Mouse (Mus musculus) A20 (cell line): ENCODE measurements around the gene Abtb2.

Source experiments
- DNase-seq: peaks from one replicate; pipeline ENCODE4 v3.0.0-alpha.2; 2011; ENCODE audit warnings: low read depth, low spot score

The Abtb2 gene

DNA sequence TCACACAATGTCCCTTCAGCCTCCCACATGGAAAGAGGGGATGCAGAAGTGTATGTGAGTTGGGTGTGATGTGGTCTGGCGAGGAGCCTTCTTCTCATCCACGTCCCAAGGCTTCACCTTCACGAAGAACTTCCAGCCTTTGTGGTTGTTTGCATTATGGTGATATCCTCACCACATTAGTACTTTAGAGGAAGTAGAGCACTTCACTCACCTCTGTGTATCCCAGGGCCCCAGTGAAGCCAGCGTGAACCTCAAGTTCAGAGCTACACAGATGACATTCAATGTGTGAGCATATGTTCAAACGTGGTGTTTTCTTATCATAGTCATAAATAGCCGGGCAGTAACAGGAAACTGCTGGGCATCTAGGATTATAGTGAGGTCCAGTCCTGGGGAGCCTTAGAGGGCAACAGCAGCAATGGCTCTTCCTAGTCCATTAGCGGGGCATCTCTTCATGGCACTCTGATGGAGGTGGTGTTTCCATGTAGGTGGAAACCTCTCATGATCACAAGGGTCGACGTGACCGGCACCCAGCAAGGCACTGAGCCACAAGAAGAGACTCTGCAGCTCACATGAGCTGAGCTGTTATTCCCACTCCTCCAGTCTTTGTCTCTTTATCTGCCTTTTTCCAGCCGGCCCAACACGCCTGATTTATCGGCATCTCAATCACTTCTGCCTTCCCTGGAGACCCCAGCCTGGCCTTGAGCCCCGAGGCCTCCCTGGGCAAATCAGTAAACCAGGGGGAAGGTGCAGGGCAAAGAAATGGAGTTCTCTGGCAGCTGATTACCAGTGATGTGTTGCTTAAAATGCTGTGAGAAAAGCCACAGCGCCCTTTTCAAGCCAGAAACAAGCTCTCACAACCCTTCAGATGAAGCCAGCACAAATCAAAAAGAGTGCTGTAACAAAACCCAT, 93.8 kb downstream of the Abtb2 start:
- DNase-seq: no peak

DNA sequence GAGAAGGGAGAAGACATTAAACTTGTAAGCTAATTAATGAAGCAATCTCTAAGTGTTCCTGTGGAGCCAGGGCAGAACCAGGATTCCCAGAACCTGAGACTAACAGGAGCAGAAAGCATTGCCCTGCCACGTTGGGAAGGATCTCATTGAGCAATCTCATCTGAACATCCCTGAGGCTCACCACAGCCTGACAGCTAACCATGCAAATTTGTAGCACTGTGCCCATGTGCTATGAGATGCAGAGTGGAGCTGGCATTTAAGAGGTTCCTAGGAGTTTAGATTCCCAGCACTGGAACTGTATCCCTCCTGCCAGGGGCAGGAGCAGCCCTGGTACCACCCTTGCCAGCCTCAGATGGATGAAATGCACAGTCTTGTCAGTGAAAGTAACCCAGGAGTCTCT, 95.6 kb downstream of the Abtb2 start:
- no peak for DNase-seq

DNA sequence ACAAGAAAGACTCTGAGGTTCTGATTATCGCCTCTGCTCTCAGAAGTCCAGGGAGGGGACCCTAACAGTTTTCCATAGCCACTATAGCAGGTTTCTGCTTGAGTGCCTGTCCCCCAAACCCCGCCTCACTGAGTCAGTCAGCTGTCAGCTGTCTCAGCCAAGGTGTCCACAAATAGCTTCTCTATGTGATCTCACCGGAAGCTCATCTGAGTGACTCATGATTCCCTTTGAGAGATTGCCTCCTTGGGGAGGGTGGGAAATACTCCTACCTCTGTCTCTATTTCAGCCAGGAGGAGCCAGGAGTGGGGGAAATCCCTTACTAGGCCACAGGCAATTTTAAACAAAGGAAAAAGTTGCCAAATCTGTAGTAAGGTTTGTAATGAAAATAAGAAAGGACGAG, 96.0 kb downstream of the Abtb2 start:
- DNase-seq: peak; percentile 69

DNA sequence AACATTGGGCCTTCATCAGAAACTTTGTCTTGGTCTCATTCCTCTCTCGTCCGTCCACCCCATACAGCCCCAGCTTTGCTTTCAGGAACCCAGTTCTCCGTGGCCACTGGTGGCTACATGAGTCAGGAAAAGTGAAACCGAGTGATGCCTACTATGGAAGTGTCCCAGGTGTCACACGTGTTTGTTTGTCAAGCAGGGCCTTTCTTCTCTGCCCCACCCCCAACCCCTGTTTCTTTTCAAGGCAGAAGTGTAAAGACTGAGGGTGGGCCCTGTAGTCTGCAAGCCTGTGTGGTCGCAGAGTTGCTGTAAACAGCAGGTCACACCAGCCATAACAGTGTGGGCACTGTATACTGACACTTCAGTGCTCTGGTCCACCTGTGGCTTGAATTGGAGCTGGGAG, 98.2 kb downstream of the Abtb2 start:
- DNase-seq: no peak

DNA sequence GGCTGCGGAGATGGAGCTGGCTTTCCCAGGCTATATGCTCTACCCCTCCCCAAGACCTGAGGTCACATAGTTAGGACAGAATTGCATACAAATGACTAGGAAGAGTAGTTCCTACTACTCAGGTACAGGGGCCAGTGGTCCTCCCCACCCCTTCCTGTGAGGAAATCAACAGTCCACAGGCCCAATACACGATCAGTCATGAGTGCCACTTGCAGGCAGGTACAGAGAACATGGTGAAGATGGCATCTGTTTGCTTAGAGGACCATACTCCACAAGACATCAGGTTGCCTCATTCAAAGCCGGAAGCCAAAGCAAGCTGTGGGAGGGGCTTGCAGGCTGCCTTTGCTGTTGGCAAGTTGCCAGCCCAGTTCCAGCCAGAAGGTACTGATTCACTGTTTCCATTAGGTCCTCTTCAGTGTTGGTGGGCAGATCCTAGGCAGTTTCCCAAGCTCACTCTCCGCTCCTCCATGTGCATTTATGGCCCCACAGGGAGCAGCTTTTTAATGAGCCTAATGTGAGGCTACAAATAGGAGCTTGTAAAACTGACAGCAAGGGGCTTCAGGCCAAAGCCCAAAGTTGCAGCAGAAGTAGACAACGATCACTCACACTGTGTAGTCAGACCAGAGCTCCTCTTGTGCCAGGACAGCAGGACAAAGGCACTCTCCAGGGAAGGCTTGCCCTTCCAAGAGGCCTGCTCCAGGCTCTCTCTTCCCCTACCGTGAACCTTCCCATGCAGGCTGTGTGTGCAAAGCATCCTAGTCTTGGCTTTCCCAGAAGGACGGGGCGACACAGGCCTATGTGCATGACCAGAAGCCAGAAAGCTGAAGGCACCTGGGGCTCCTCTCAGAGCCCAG, 102.1 kb downstream of the Abtb2 start:
- no peak for DNase-seq

DNA sequence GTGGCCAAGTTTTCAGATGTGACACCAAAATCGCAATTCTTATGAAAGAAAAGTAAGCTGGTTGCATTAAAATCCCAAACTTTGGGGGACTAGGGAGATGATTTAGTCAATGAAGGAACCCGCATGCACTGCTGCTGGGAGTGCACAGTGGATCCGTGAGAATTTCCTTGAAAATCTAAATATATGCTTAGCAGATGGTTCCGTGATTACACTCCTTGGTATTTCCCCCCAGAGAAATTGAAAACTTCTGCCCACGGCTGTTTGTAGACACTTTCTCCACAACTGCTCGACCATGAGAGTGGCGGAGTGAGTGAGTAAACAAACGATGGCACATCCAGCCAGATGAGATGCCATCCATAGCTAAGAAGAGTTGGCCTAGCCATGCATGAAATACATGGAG, 102.8 kb downstream of the Abtb2 start:
- DNase-seq: no peak

DNA sequence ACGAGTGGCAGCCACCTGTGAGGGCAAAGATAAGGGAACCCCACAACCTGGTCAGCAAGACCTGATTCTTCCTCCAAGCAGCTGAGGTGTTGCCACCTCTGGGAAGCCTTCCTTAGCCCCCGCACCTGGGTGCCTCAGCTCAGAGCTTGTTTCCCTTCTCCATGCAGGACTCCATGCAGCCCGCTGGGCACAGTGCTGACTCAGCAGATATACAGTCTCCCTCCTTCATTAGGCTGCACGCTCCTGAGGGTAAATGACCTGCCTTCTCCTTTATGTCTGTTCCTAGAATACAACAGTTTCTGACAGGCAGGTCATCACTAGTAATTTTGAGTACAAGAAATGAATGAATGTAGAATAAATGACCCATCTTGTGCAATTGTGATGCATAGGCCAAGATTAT, 103.5 kb downstream of the Abtb2 start:
- DNase-seq: no peak

DNA sequence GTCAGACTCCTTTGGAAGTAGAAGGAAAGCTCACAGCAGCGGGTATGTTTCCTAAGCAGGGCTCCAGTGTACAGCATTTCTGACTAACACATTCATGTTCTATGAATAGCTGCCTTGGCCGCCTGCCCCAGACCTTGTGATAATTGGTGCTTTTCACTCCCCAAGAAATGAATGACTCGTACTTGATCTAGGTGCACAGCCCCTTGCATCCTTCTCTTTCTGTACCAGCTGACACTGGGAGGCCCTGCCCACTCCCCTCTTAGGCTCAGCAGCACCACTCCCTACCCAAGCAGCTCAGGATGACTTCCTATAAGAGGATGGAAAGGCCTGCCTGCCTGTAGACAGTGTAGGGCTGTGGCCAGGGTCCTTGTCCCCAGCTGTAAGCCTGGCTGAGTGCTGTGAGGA, 104.2 kb downstream of the Abtb2 start:
- no peak for DNase-seq

DNA sequence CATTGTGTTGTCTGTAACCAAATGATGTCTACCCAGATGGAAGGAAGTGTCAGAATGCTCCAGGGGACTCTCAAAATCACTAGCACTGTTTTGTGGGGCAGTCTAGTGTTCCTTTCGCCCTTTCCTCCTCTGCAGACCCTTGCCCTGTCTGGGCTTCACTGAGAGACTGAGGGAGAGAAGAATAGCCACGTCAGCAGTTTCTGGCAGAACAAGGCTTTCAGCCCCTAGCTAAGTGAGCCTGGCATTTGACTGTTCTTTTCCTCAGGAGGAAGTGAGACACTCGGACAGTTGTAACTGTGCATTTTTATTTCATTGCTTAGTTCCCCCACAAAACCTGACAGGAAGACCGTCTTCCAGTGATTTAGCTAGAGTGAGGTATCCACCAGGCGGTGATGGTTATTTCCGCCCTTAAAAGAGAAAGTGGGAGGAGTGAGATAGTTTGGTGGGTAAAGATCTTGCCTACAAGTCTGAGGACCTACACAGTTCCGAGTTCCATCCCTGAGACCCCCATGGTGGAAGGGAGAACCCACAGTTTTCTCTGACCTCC, 106.5 kb downstream of the Abtb2 start:
- peak; percentile 39 for DNase-seq

DNA sequence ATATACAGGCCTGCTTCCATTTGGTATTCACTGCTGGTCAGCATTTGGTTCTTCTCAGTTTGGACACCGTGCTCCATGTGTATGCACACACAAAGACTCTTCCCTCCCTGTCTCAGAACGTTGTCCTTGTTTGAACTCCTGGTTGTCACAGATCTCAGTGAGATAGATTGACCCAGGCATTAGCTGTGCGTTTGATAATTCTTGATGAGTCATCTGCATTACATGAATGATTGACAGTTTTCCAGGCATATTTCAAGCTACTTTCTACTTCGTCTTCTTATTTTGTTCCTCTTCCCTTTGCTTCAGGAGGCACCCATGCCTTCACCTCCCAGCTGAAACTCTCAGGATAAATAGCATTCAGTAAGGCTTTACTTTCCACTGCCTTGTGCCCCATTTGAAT, 107.5 kb downstream of the Abtb2 start:
- DNase-seq: no peak

DNA sequence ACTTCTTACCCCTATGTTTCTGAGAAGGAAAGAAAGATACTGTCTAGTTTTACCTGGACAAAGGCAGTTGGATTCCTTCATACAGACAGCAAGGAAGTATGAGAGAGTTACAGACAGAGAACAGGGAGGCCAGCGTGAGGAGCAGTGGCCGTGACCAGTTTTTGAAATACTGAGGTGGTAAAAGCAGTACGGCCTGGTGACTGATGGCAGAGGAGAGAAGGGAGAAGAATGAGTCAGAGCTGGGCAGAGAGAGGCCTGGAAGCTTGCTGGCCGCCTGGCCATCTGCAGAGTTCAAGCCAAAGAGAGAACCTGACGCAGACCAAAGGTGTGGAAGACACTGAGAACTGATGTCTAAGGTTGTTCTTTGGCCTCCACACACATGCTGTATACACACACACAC, 109.3 kb downstream of the Abtb2 start:
- no peak for DNase-seq

DNA sequence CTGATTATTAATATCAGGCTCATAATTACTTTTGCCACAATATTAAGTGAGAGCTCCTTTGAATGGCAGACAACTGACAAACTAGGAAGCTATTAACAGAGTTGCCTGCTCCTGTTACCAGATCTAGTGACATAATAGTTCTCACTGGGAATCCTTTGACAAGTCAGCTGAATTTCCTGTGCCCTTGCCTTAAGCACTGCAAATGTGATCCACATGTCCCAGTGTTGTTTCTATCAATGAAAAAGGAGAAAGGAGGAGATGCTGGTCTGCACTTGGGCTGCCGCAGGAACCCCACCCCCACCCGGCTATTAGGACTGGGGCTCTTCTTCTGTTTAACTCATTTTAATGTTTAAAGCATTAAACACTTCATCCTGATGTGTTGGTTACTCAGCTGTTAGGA, 110.7 kb downstream of the Abtb2 start:
- DNase-seq: no peak

DNA sequence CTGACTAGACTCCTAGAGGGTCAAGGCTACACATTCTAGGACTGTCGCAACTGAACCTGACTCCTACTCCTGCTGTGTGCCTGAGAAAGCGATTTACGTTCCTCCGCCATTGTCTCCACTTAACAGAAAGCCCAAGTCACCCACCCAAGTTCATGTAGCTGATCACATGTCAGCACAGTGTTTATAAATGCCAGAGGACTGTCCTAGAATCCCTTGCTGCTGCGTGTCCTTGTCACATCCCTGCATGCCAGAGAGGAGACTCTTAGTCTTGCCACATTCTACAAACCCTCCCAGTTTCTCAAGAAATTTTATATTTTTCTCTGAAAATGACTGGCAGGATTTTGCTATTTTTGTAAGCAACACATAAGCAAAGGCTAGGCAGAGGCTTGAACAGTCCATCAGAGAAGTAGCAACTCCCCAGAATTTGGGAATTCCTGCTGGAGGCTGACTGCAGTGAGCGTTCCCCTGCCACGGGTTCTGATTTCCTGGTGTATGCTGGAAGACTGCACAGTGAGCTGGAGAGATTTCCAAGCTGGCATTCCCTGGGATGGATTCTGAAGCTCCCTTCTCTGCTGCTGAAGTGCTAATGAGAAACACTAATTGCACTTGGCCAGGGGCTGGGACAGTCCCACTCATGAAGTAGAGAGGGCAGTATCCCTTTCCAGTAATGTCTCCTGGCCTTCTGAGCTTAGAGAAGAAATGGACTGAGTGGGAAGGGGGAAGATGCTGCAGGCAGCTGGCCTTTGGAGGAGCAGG, 111.7 kb downstream of the Abtb2 start:
- DNase-seq: no peak

DNA sequence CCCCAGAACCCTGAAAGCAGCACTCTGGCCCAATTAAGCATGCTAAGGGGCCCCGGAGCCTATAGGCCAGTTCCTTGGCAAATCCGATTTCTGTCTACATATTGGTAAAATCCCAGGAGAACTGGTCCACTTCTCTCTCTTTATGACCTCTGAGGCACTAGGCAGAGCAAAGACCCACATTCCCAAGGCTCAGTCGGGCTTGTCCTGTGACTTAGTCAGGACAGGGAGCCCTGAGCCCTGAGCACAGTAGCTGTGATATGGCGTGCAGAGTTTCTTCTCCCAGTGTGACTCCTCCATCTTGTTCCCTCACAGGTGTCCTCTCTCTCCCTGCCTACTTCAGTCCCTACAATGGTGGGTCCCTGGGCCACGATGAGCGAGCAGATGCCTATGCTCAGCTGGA, 112.3 kb downstream of the Abtb2 start:
- no peak for DNase-seq

DNA sequence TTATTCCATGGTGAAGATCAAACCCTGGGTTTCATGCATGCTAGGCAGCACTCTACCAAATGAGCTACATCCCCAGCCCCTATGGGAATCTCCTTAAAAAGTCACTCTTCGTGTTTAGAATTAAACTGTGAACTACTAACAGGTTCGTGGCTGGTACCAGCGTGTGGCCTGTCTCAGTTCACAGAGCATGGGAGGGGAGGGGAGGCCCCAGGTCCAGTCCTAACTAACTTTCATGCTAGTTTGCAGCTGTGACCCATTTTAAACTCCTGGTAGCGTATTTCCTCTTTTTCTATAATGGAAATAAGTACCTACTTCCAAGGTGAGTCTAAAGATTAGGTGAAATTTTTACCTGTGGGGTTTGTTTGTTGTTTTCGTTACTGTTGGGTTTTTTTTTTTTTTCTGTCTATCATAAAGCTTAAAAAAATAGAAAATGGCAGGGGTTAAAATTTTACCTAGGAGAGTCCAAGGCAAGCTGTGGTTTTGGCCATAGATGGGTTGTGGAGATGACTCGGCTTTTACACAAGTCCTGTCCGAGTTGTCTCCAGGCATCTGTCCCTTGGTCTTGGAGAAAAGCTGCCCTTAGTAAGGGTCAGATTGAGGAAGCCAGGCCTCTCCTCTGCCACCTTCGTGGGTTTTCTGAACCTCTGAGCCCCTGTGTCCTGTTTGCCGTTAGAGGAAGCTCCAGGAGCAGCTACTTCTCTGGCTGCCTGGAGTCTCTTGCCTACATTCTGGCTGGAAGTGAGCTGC, 114.4 kb downstream of the Abtb2 start:
- DNase-seq: peak; percentile 80

DNA sequence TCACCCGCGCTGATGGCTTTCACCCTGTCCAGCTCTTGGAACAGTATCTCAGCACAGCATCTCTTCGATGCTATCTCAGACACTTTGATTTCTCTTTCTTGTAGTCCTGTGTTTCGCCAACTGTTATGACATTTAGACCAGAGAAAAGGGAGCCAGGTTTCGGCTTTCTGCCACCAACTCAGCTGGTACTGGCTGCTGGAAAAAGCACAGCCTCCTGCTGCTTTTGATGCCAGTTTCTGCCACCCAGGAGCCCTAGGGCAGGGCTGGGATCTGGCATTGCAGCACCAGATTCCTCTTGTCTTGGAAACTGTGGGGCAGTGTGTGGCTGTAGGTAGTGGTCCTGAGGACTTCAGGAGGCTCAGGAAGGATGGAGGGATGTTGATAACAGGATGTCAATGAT, 115.0 kb downstream of the Abtb2 start:
- no peak for DNase-seq

DNA sequence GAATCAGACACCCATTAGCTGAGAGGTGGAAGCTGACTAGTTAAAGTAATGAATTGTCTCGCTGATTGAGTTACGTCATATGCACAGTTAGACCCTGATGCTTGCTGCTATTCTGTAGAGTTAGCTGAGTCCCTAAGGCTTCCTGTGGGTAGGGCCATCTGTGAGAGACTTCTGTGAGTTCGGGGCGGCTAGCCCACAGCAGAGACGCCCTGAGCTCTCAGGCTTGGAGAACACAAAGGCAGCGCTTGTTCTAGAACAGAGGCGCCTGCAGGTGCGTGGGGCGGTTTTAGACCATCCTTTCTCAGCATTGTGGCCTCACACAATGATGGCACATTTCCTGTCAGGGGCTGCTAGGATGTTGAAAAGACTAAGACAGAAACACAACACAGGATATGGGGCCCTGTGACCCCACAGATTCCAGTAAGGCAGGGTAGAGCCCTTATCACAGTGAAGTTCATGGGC, 116.2 kb downstream of the Abtb2 start:
- DNase-seq: peak; percentile 90

DNA sequence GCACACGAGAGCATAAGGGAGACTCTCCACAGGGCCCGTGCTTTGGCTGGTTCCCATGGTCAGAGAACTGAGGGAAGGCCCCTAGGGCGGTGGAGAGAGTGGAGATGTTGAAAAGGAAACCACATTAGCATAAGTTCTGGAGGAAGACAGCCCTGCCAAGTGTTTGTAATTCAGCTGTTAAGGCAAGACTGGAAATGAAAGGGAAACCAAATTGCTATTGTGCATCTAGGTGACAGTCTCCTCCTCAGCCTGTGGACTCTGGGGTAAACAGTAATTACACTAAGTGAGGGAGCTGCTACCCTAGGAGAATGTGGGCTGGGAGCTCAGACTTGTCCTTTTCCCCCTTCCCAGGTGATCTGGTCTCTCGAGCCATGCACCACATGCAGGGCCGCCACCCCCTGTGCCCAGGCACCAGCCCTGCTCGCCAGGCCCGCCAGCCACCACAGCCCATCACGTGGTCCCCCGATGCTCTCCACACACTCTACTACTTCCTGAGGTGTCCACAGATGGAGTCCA, 116.9 kb downstream of the Abtb2 start:
- DNase-seq: peak; percentile 71

DNA sequence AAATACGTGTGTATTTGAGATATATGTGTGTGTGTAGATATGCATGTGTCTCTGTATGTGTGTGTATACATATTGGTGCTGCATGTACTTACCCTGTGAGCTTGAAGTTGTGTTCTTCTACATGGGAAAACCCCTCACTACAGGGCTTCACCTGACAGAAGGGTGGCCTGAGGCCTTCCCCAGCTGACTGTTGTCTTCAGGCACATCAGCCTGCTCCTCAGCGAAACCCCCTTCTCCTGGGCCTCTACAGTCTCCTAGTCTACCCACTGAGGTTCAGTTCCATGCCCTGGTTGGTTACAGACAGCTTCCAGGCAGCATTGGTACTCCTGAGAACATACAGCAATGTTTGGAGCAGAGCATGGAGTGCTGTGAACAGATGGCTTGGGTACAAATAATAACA, 118.3 kb downstream of the Abtb2 start:
- DNase-seq: peak; percentile 57

DNA sequence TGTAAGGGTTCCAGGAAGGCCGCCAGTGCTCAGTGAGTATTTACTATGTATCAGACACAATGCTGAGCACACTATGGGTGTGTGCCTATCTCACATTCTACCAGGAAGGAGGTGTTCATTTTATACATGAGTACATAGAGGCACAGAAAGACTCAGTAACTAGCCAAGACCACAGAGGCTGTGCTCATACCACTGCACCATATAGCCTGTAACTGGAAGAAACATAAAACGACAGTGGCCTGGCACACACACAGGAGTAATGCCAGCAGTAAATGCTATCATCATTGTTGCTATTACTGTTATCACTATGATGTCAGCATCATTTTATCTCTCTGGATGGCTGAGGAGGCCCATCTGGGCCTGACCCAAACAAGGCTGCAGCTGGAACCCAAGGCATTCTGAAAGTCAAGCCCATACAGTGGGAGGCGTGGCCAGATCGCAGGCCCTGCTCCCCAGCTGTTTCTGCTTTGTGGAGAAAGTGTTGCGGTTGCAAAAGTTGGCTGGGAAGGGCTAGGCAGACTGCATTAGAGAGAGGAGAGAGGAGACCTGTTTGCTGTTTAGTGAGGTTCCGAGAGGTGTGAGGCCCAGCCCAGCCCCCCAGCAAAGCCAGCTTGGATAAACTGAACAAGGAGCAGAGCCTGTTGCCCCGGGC, 118.9 kb downstream of the Abtb2 start:
- DNase-seq: peak; percentile 35
